Mouse (Mus musculus) lung, postnatal 25 days (tissue): Measurements from ENCODE around the gene Vps13c.

Experiments used
- DNase-seq: peaks from one replicate; pipeline ENCODE4 v3.0.0; 2022; ENCODE audit warnings: low spot score

The Vps13c gene

GRCm38 (mm10) chr9:67831359-67832045 is 8.7 kb upstream of the Vps13c start:
- no peak for DNase-seq

GRCm38 (mm10) chr9:67832046-67832605 is 8.1 kb upstream of the Vps13c start, which contains the start of gene C2cd4a:
C2cd4a (minus strand) TSS chr9:67832330.
- DNase-seq, result no peak

- no peak for DNase-seq
These were observed 5.7 kb upstream of the Vps13c start for GRCm38 (mm10) chr9:67834535-67834934.

- no peak for DNase-seq
These were observed 2.9 kb upstream of the Vps13c start for GRCm38 (mm10) chr9:67837311-67837710.

GRCm38 (mm10) chr9:67842797-67843196 is 2.6 kb downstream of the Vps13c start:
- DNase-seq, result peak; percentile 63

- peak; percentile 57 for DNase-seq
These were observed 4.8 kb downstream of the Vps13c start for GRCm38 (mm10) chr9:67845012-67845411.

- DNase-seq, result no peak
These were observed 5.5 kb downstream of the Vps13c start for GRCm38 (mm10) chr9:67845648-67846047.

GRCm38 (mm10) chr9:67846089-67846488 is 5.9 kb downstream of the Vps13c start:
- no peak for DNase-seq

- no peak for DNase-seq
These were observed 7.4 kb downstream of the Vps13c start for GRCm38 (mm10) chr9:67847606-67848005.

- no peak for DNase-seq
These were observed 9.2 kb downstream of the Vps13c start for GRCm38 (mm10) chr9:67849397-67849796.

- DNase-seq, result no peak
These were observed 9.7 kb downstream of the Vps13c start for GRCm38 (mm10) chr9:67849846-67850245.

GRCm38 (mm10) chr9:67851150-67851549 is 11.0 kb downstream of the Vps13c start:
- no peak for DNase-seq

- DNase-seq, result no peak
These were observed 20.1 kb downstream of the Vps13c start for GRCm38 (mm10) chr9:67860273-67860672.

GRCm38 (mm10) chr9:67863332-67863731 is 23.1 kb downstream of the Vps13c start:
- DNase-seq, result no peak

GRCm38 (mm10) chr9:67864011-67864410 is 23.8 kb downstream of the Vps13c start:
- DNase-seq, result no peak

GRCm38 (mm10) chr9:67865411-67865810 is 25.2 kb downstream of the Vps13c start:
- no peak for DNase-seq

GRCm38 (mm10) chr9:67867411-67867810 is 27.2 kb downstream of the Vps13c start:
- no peak for DNase-seq

GRCm38 (mm10) chr9:67869691-67870450 is 29.7 kb downstream of the Vps13c start:
- DNase-seq, result no peak

- no peak for DNase-seq
These were observed 34.5 kb downstream of the Vps13c start for GRCm38 (mm10) chr9:67874522-67875222.

- peak; percentile 41 for DNase-seq
These were observed 35.1 kb downstream of the Vps13c start for GRCm38 (mm10) chr9:67875337-67875736.

GRCm38 (mm10) chr9:67877081-67877718 is 37.0 kb downstream of the Vps13c start:
- no peak for DNase-seq

GRCm38 (mm10) chr9:67878197-67878769 is 38.1 kb downstream of the Vps13c start:
- no peak for DNase-seq
